In genomic region chr16:85950356-85950755, GRCm38 (mm10) we compare ENCODE assay signal across 23 mouse cellular contexts. TPM values are rescaled to one million over a fixed set of nuclear protein-coding genes. Genes with fewer than 3 reads are reported as not detected.
A peak's percentile ranks its signal among the peaks of the same experiment; 100 is the strongest.
DNase-seq lines count a peak whose midpoint lies in the region; ATAC-seq lines count a peak whose summit lies in the region.
"Had no signal": no experiment of that assay in that cellular context is flagged by ENCODE, and none has a peak within 500 bp of the region (broad histone marks: within the 10 kb centered on the region; RNA-seq: fewer than 3 reads in every experiment).

No protein-coding gene starts in this region.

- DNase-seq in embryonic facial prominence, embryonic 14.5 days (ENCODE audit: low spot score), result peak; percentile 12
- no peak for DNase-seq in embryonic facial prominence, embryonic 10.5 days (ENCODE audit: low spot score)
- peak; percentile 38 for DNase-seq in NIH3T3 (ENCODE audit: low read depth)
- DNase-seq in mesoderm, embryonic 11.5 days (ENCODE audit: low read depth, low spot score), result peak; percentile 10
- DNase-seq in hindbrain, embryonic 11.5 days (ENCODE audit: low spot score), result no peak
- DNase-seq in adrenal gland, adult 18-20 months (ENCODE audit: low spot score in 2 of 2), result no peak
- no peak for DNase-seq in cerebellum, adult 8-10 months
- DNase-seq: adrenal gland, adult 8-10 months; adrenal gland, postnatal 14 days; adrenal gland, postnatal 36 days; cerebellum, adult 11-12 months; cerebellum, adult 2 months; cerebellum, adult 9-11 months; cerebellum, postnatal 14 days; cerebellum, postnatal 36 days; embryo, embryonic 11 days; forebrain, postnatal 0 days had no signal

- H3K27me3 ChIP-seq in embryonic facial prominence, embryonic 14.5 days (replicated peaks; ENCODE audit: control insufficient read depth, insufficient read depth, low read length), result no peaks in the 10 kb centered on the region
- H3K27me3 ChIP-seq in embryonic facial prominence, embryonic 10.5 days (replicated peaks; ENCODE audit: low read depth, poor library complexity, severe bottlenecking), result no peaks in the 10 kb centered on the region
- no peaks in the 10 kb centered on the region for H3K27me3 ChIP-seq in hindbrain, embryonic 11.5 days (ENCODE audit: control insufficient read depth, insufficient read depth, low read length)
- H3K27me3 ChIP-seq: embryonic facial prominence, embryonic 12.5 days; embryonic facial prominence, embryonic 15.5 days; forebrain, embryonic 13.5 days; forebrain, embryonic 15.5 days had no signal

- no peak overlapping the region for H3K9ac ChIP-seq in embryonic facial prominence, embryonic 14.5 days (ENCODE audit: low read depth, low read length)
- no peak overlapping the region for H3K9ac ChIP-seq in hindbrain, embryonic 11.5 days (ENCODE audit: low read depth, low read length)
- H3K9ac ChIP-seq: embryonic facial prominence, embryonic 12.5 days; embryonic facial prominence, embryonic 15.5 days; forebrain, embryonic 13.5 days; forebrain, embryonic 15.5 days; forebrain, postnatal 0 days had no signal

- ATAC-seq in embryonic facial prominence, embryonic 14.5 days (ENCODE audit: low read depth), result no peak
- no peak for ATAC-seq in hindbrain, embryonic 11.5 days (ENCODE audit: low FRiP score)
- ATAC-seq: forebrain, embryonic 13.5 days; forebrain, embryonic 15.5 days; forebrain, postnatal 0 days had no signal

- H3K9me3 ChIP-seq in embryonic facial prominence, embryonic 14.5 days (ENCODE audit: control insufficient read depth, low read length), result no peaks in the 10 kb centered on the region
- H3K9me3 ChIP-seq in embryonic facial prominence, embryonic 10.5 days, result no peaks in the 10 kb centered on the region
- no peaks in the 10 kb centered on the region for H3K9me3 ChIP-seq in hindbrain, embryonic 11.5 days (ENCODE audit: control insufficient read depth, low read length)
- H3K9me3 ChIP-seq: embryonic facial prominence, embryonic 12.5 days; embryonic facial prominence, embryonic 15.5 days; forebrain, embryonic 13.5 days; forebrain, embryonic 15.5 days had no signal

- no peak overlapping the region for H3K4me2 ChIP-seq in embryonic facial prominence, embryonic 14.5 days (ENCODE audit: low read depth, low read length)
- H3K4me2 ChIP-seq in hindbrain, embryonic 11.5 days (replicated peaks; ENCODE audit: low read depth, low read length), result no peak overlapping the region
- H3K4me2 ChIP-seq: embryonic facial prominence, embryonic 12.5 days; embryonic facial prominence, embryonic 15.5 days; forebrain, embryonic 13.5 days; forebrain, embryonic 15.5 days had no signal

- WGBS in embryonic facial prominence, embryonic 14.5 days, result 41% methylated on average over 2 of the region's 2 CpGs
- WGBS in embryonic facial prominence, embryonic 10.5 days, result 80% methylated on average over 2 of the region's 2 CpGs
- 82% methylated on average over 2 of the region's 2 CpGs for WGBS in hindbrain, embryonic 11.5 days

- no peak overlapping the region for H3K4me3 ChIP-seq in embryonic facial prominence, embryonic 14.5 days (ENCODE audit: low read depth, low read length)
- H3K4me3 ChIP-seq in embryonic facial prominence, embryonic 10.5 days, result no peak overlapping the region
- no peak overlapping the region for H3K4me3 ChIP-seq in hindbrain, embryonic 11.5 days (ENCODE audit: low read depth, low read length)
- H3K4me3 ChIP-seq: embryonic facial prominence, embryonic 12.5 days; embryonic facial prominence, embryonic 15.5 days; forebrain, embryonic 13.5 days; forebrain, embryonic 15.5 days had no signal

- no peaks in the 10 kb centered on the region; the same call in 1 of the 2 replicates for H3K4me1 ChIP-seq in embryonic facial prominence, embryonic 14.5 days (ENCODE audit: control insufficient read depth, insufficient read depth, low read length)
- no peaks in the 10 kb centered on the region for H3K4me1 ChIP-seq in embryonic facial prominence, embryonic 10.5 days
- no peaks in the 10 kb centered on the region for H3K4me1 ChIP-seq in hindbrain, embryonic 11.5 days (replicated peaks; ENCODE audit: control insufficient read depth, insufficient read depth, low read length)
- H3K4me1 ChIP-seq: embryonic facial prominence, embryonic 12.5 days; embryonic facial prominence, embryonic 15.5 days; forebrain, embryonic 13.5 days; forebrain, embryonic 15.5 days had no signal

- no peaks in the 10 kb centered on the region for H3K36me3 ChIP-seq in embryonic facial prominence, embryonic 14.5 days (ENCODE audit: control insufficient read depth, insufficient read depth, low read length)
- H3K36me3 ChIP-seq in embryonic facial prominence, embryonic 10.5 days (replicated peaks), result no peaks in the 10 kb centered on the region
- no peaks in the 10 kb centered on the region for H3K36me3 ChIP-seq in hindbrain, embryonic 11.5 days (ENCODE audit: control insufficient read depth, insufficient read depth, low read length)
- H3K36me3 ChIP-seq: embryonic facial prominence, embryonic 12.5 days; embryonic facial prominence, embryonic 15.5 days; forebrain, embryonic 15.5 days had no signal

- H3K27ac ChIP-seq in embryonic facial prominence, embryonic 14.5 days (replicated peaks; ENCODE audit: low read depth, low read length), result no peak overlapping the region
- H3K27ac ChIP-seq in embryonic facial prominence, embryonic 10.5 days (replicated peaks), result no peak overlapping the region
- H3K27ac ChIP-seq in hindbrain, embryonic 11.5 days (ENCODE audit: low read depth, low read length), result no peak overlapping the region
- H3K27ac ChIP-seq: embryonic facial prominence, embryonic 12.5 days; embryonic facial prominence, embryonic 15.5 days; forebrain, embryonic 13.5 days; forebrain, embryonic 15.5 days had no signal

RNA-seq across cellular contexts. Expression of gene Adamts5, which starts 48.7 kb away (rescaled TPM):
- 8.7 and 9.0 TPM in 2 replicates for polyA plus RNA-seq in embryonic facial prominence, embryonic 14.5 days (2014; fragmentation: Nextera tagmentation; extraction: Ambion mirVana)
- polyA plus RNA-seq in embryonic facial prominence, embryonic 10.5 days (2016; fragmentation: Nextera tagmentation; extraction: Ambion mirVana), result 0.73 and 1.1 TPM in 2 replicates
- 1.1 and 1.3 TPM in 2 replicates for polyA plus RNA-seq in hindbrain, embryonic 11.5 days (2014; fragmentation: Nextera tagmentation; extraction: Ambion mirVana)
- total RNA-seq in adrenal gland, adult 18-20 months (2021), result 10 to 100 TPM in 1 of 2 experiments, 1 to 10 TPM in 1; 7.4 to 11.6 TPM
- total RNA-seq: common myeloid progenitor, adult 5-6 weeks; MEL had no signal

Comparison
In these comparisons a context has a peak if more than half of its experiments do, and no peak if none do; other contexts are left out.
1. DNase-seq: peak in embryonic facial prominence, embryonic 14.5 days (single experiment), NIH3T3 (single experiment) and mesoderm, embryonic 11.5 days (single experiment); none in embryonic facial prominence, embryonic 10.5 days (single experiment), hindbrain, embryonic 11.5 days (single experiment), adrenal gland, adult 18-20 months (0 of 2) and cerebellum, adult 8-10 months (single experiment).